Mouse (Mus musculus) kidney, adult 2 months (tissue): ENCODE measurements around the gene Grap2.
A peak's percentile ranks its signal among the peaks of the same experiment; 100 is the strongest.

Experiments
- CTCF ChIP-seq: fragments of 200-500 bp; conservative IDR thresholded peaks from 2 replicates; pipeline ENCODE4 v1.5.1; 2011; ENCODE audit warnings: low read depth, mild to moderate bottlenecking, control low read depth, low read length, moderate library complexity, mixed read lengths; ENCODE audit not compliant: insufficient read depth, insufficient read length
- POLR2A ChIP-seq: fragments of 200-500 bp; IDR thresholded peaks from one replicate; pipeline ENCODE4 v1.6.1; 2011; ENCODE audit warnings: low read depth, low read length, control low read depth

- TF ChIP-seq CTCF, result 0 out of 2 replicates have a peak, but pooled peaks have one; percentile 13
- TF ChIP-seq POLR2A, result no peak
Measured at GRCm38 (mm10) chr15:80617839-80618238, 45.4 kb downstream of the Grap2 start.
